Mouse (Mus musculus) spleen, adult 2 months (tissue): ENCODE measurements around the gene Cnot1.

Experiments
- CTCF ChIP-seq: fragments of 200-500 bp; IDR thresholded peaks from 2 replicates; pipeline ENCODE4 v1.5.1; 2011; ENCODE audit warnings: mild to moderate bottlenecking, inconsistent platforms; ENCODE audit not compliant: insufficient read depth, insufficient read length, insufficient replicate concordance; ENCODE audit errors: extremely low read depth
- POLR2A ChIP-seq: fragments of 200-500 bp; IDR thresholded peaks from 2 replicates; pipeline ENCODE4 v1.6.1; 2011; ENCODE audit warnings: low read depth, low read length, inconsistent platforms

GRCm38 (mm10) chr8:95711029-95711428 lies 96.2 kb downstream of the Cnot1 start:
- TF ChIP-seq CTCF (no peak), POLR2A (no peak)
